Mouse (Mus musculus) bone marrow, adult 2 months (tissue): ENCODE measurements around the gene Ar.

Experiments
- CTCF ChIP-seq: fragments of 200-500 bp; IDR thresholded peaks from 2 replicates; pipeline ENCODE4 v1.5.1; 2011; ENCODE audit warnings: low read length, control low read depth; ENCODE audit not compliant: control insufficient read depth, insufficient read depth
- POLR2A ChIP-seq: fragments of 200-500 bp; IDR thresholded peaks from 2 replicates; pipeline ENCODE4 v1.6.1; 2011; ENCODE audit warnings: low read depth, mild to moderate bottlenecking, control low read depth, low read length, borderline replicate concordance; ENCODE audit not compliant: control insufficient read depth

GRCm38 (mm10) chrX:98323105-98323504 is 174.5 kb downstream of the Ar start:
- TF ChIP-seq POLR2A: no peak
- no peak for TF ChIP-seq CTCF
